Mouse (Mus musculus) liver, embryonic 16.5 days (tissue): ENCODE measurements around the gene Fosb. TPM values are rescaled to one million over a fixed set of nuclear protein-coding genes. Genes with fewer than 3 reads are reported as not detected.

Source experiments
- ATAC-seq: fragments of 200-750 bp; cut with Nextera tagmentation; 2 replicates; pipeline ENCODE4 v1.8.0; 2017; ENCODE audit warnings: low read depth, mild to moderate bottlenecking, moderate number of reproducible peaks, moderate library complexity
- H3K27ac ChIP-seq: fragments of 300-500 bp; sonication (generic); 2 replicates; pipeline ENCODE4 v1.5.1; 2014; ENCODE audit warnings: mild to moderate bottlenecking, low read length
- H3K27me3 ChIP-seq: fragments of 300-500 bp; sonication (generic); 2 replicates; pipeline ENCODE4 v1.6.1; 2014; ENCODE audit warnings: low read depth, low read length, mixed read lengths; ENCODE audit not compliant: control insufficient read depth, insufficient read depth
- H3K36me3 ChIP-seq: fragments of 300-500 bp; sonication (generic); 2 replicates; pipeline ENCODE4 v1.6.1; 2014; ENCODE audit warnings: mild to moderate bottlenecking; ENCODE audit not compliant: control insufficient read depth, insufficient read depth
- H3K4me1 ChIP-seq: fragments of 300-500 bp; sonication (generic); 2 replicates; pipeline ENCODE4 v1.6.1; 2014; ENCODE audit warnings: low read depth, low read length, mixed read lengths; ENCODE audit not compliant: control insufficient read depth
- H3K4me2 ChIP-seq: fragments of 300-500 bp; sonication (generic); 2 replicates; pipeline ENCODE4 v1.6.1; 2014; ENCODE audit warnings: low read depth, low read length, mixed read lengths
- H3K4me3 ChIP-seq: fragments of 300-500 bp; sonication (generic); 2 replicates; pipeline ENCODE4 v1.5.1; 2014; ENCODE audit warnings: low read depth, mild to moderate bottlenecking, low read length
- H3K9ac ChIP-seq: fragments of 300-500 bp; sonication (generic); 2 replicates; pipeline ENCODE4 v1.6.1; 2014; ENCODE audit warnings: low read depth, low read length
- H3K9me3 ChIP-seq: fragments of 300-500 bp; sonication (generic); replicated peaks from 2 replicates; pipeline ENCODE4 v1.6.1; 2016; ENCODE audit warnings: low read length; ENCODE audit not compliant: control insufficient read depth
- WGBS: fragments of 180-500 bp; shearing (Covaris S2); extraction: QIAGEN DNeasy Blood & Tissue Kit; methylation state at CpG from one replicate; pipeline ENCODE4 v1.1.7; 2014; ENCODE audit not compliant: insufficient replicate concordance; 5-methylcytosine and 5-hydroxymethylcytosine counted together
- polyA plus RNA-seq: library from polyadenylated mRNA; unstranded; fragments of >200 nt; fragmentation: Nextera tagmentation; extraction: Ambion mirVana; gene quantifications from 2 replicates; pipeline ENCODE4 v1.2.1, GENCODE M21; 2015

The Fosb gene
- not detected in 2 replicates for polyA plus RNA-seq

DNA sequence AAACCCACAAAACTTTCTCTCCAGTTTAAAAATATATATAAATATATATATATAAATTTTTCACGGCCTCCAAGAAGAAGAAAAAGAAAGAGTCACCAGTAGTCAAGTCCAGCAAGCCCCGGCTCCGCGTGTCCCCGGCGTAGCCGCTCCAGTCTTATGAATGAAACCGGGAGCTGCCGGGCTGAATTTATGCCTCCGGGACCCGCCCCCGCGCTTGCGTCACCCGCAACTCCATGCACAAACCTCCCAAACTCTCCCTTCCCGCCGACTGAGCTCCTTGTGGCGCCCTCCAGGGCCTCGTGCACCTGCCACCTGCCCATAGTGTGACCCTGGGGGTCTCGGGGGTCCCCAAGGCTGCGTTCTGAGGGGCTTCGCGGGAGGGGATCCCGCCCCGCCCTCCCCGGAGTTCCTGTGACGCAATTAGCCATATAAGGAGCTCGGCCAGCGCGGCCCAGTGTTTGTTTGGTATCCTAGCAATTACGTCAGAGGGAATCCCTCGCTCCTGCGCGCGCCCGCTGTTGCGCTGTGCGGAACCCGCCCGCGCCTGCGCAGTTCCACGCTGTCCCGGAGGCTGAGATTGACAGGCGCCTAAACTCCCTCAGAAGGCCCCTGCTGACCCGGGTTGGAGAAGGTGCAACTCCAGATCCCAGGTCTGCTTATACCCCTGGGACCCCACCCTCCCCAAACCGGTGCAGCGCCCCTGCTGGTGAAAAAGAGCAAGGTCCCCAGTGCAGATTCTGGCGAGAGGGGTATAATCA is at the start of gene Fosb:
Gene Fosb (minus strand): TSS at position 168 of the 758 bp plus-strand sequence.
- peak within 1 kb of the TSS; percentile 71 for H3K4me3 ChIP-seq
- peaks cover 36% of the 10 kb centered on the region for H3K27me3 ChIP-seq
- no peaks in the 10 kb centered on the region for H3K9me3 ChIP-seq
- ATAC-seq, result peak; percentile 84
- peak within 1 kb of the TSS; percentile 36 for H3K9ac ChIP-seq
- peak within 1 kb of the TSS; percentile 99 for H3K4me2 ChIP-seq
- WGBS, result under 1% methylated on average over 49 of the region's 49 CpGs
- no peak within 1 kb of the TSS for H3K27ac ChIP-seq
- H3K36me3 ChIP-seq, result no peaks in the 10 kb centered on the region
- H3K4me1 ChIP-seq, result peaks cover 24% of the 10 kb centered on the region

DNA sequence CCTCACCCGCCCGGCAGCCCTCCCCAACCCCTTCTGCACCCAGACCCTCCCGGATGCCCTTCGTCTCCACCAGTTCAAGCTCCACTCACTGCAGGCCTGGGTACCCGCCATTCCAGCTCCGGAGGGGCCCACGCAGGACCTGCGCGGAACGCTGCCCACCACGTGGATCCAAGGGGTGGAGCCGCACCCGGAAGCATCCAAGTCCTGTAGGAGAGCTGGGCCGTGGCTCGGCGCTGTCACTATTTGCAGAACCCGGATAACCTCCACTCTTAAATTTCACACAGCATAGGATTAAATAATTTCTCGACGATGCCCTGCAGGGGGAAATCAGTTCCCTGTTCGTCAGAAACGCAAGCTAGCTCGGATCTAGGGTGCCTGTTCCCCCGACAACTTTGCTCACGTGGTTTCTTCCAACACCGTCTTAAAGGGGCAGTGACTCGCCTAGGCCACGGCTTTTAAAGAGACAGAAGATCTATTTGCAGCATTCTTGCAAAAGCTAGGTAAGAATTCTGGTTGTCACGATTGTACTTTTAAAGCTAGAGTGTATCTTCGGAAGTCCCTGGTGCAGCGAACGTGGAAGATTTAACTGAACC is 49.5 kb upstream of the Fosb start, which contains the start of the genes Cd3eap and Ppp1r13l:
Gene Cd3eap (minus strand): TSS at position 185 of the 593 bp plus-strand sequence.
Gene Ppp1r13l (plus strand): TSS at position 451 of the 593 bp plus-strand sequence.
- H3K27me3 ChIP-seq, result no peaks in the 10 kb centered on the region
- peaks cover 42% of the 10 kb centered on the region for H3K4me1 ChIP-seq
- H3K27ac ChIP-seq, result peak within 1 kb of the TSS; percentile 70
- H3K9me3 ChIP-seq, result no peaks in the 10 kb centered on the region
- under 1% methylated on average over 31 of the region's 31 CpGs for WGBS
- H3K9ac ChIP-seq, result peak within 1 kb of the TSS; percentile 72
- ATAC-seq, result peak; percentile 63
- H3K36me3 ChIP-seq, result peaks cover 2% of the 10 kb centered on the region; the same call in 1 of the 2 replicates
- peak within 1 kb of the TSS; percentile 77 for H3K4me3 ChIP-seq
- peak within 1 kb of the TSS; percentile 100 for H3K4me2 ChIP-seq

DNA sequence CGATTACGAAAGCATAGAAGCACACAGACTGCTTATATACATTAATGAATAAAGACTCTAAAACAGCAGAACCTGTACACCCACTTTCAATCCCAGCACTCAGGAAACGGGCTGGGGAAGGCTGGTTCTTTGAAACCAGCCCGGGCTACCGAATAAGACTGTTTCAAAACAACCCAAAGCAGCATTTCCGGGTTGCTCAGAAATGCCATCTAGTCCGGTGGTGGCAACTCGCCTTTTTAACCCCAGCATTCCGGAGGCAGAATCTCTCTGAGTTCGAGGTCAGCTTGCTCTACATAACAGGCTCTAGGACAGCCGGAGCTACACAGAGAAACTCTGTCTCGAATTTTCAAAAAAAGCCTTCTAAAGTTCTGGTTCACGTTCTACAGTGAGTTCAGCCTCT is 48.8 kb upstream of the Fosb start:
- no peaks in the 10 kb centered on the region for H3K9me3 ChIP-seq
- peak overlapping the region; percentile 72 for H3K9ac ChIP-seq
- H3K4me1 ChIP-seq, result peaks cover 40% of the 10 kb centered on the region
- WGBS, result 9% methylated on average over 13 of the region's 13 CpGs
- no peaks in the 10 kb centered on the region for H3K27me3 ChIP-seq
- peaks cover 2% of the 10 kb centered on the region; the same call in 1 of the 2 replicates for H3K36me3 ChIP-seq
- no peak overlapping the region for H3K27ac ChIP-seq
- peak overlapping the region; percentile 100 for H3K4me2 ChIP-seq
- peak overlapping the region; percentile 77 for H3K4me3 ChIP-seq
- no peak for ATAC-seq

DNA sequence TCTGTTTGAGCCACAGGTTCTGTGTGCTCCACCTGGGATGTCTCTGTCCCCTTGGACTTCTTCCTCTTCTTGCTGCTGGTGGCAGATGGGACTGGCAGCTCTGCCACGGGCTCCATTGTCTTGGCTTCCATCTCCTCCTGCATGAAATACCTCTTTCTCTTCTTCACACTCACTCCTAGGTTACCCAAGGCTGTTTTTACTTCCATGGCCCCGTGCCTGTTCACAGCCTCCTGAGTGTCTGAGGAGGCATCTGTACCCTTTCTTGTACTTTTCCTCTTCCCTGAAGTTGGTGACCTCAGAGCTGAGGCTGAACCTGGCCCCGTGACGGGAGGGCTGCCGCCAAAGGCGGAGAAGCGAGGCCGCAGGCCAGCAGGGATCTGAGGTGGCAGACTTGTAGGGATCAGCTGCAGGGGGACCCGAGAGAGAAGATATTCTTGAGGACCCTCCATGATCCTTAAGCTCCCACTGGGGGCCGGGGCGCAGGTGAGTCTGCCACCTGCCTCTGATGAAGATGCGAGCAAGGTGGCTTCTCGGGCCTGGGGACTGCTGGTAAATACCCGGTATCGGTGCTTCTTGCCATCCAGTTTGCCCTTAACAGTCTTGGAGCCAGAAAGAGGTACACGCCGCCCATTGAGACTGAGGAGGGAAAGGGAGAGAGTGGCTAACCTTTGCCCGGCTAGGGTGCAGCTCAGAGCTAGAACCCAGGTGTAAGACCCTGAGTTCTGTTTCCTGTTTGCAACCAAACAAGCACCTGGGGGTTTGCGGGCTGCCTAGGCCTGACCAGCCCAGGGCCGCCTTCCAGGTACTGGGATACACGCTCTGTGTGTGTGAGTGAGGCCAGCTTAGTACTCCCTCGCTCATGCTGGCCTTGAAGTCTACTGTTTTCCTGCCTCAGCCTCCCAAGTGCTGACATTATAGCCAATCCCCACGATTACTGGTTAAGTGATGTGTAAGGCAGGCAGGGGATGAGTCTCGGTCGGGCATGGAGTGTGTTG is 47.8 kb upstream of the Fosb start:
- no peak overlapping the region for H3K4me3 ChIP-seq
- H3K4me2 ChIP-seq, result peak overlapping the region; percentile 100; the same call in 1 of the 2 replicates
- H3K4me1 ChIP-seq, result peaks cover 40% of the 10 kb centered on the region
- H3K27ac ChIP-seq, result no peak overlapping the region
- WGBS, result 81% methylated on average over 25 of the region's 25 CpGs
- H3K9me3 ChIP-seq, result no peaks in the 10 kb centered on the region
- no peak for ATAC-seq
- no peak overlapping the region for H3K9ac ChIP-seq
- no peaks in the 10 kb centered on the region for H3K27me3 ChIP-seq
- H3K36me3 ChIP-seq, result peaks cover 2% of the 10 kb centered on the region; the same call in 1 of the 2 replicates

DNA sequence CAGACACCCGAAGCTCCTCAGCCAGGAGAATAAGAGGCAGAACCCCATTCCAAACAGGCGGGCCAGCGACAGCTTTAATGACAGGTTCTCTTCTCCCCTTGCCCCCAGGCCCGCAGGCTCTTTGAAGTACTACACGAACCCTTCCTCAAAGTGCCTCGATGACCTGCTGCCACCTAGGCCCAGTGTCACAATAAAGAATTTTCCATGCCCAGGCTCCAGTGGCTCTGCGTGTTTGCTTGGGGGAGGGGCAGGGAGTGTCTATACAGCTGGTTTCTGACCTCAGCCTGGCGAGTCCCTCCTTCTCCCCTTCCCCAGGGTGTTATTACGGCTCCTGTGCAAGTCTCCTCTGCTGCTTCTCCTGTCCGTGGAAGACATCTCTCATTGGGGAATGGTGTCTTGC is 46.5 kb upstream of the Fosb start:
- H3K4me3 ChIP-seq, result no peak overlapping the region
- ATAC-seq, result no peak
- peaks cover 30% of the 10 kb centered on the region for H3K4me1 ChIP-seq
- peaks cover 2% of the 10 kb centered on the region; the same call in 1 of the 2 replicates for H3K36me3 ChIP-seq
- no peak overlapping the region for H3K27ac ChIP-seq
- no peaks in the 10 kb centered on the region for H3K9me3 ChIP-seq
- H3K9ac ChIP-seq, result no peak overlapping the region
- WGBS, result 76% methylated on average over 10 of the region's 10 CpGs
- H3K4me2 ChIP-seq, result no peak overlapping the region
- H3K27me3 ChIP-seq, result no peaks in the 10 kb centered on the region

DNA sequence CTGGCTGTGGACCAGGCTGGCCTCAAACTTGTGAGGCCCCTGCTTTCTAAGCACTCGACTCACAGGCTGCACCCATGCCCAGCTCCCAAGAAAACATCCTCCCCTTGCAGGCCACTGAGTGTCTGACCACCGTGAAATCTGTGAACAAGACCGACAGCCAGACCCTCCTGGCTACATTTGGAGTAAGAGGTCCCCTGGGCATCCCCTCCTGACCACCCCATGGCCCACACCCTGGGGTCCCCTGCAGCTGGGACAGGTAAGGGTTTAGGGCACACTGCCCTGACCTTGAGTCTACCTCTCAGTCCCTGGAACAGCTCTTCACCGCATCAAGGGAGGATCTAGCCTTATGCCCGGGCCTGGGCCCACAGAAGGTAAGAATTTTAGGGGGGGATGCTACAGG is 45.1 kb upstream of the Fosb start:
- H3K9ac ChIP-seq, result no peak overlapping the region
- H3K9me3 ChIP-seq, result no peaks in the 10 kb centered on the region
- peaks cover 17% of the 10 kb centered on the region for H3K4me1 ChIP-seq
- H3K4me3 ChIP-seq, result no peak overlapping the region
- WGBS, result 82% methylated on average over 5 of the region's 5 CpGs
- no peak overlapping the region for H3K4me2 ChIP-seq
- ATAC-seq, result no peak
- no peaks in the 10 kb centered on the region for H3K27me3 ChIP-seq
- H3K27ac ChIP-seq, result no peak overlapping the region
- peaks cover 2% of the 10 kb centered on the region; the same call in 1 of the 2 replicates for H3K36me3 ChIP-seq

DNA sequence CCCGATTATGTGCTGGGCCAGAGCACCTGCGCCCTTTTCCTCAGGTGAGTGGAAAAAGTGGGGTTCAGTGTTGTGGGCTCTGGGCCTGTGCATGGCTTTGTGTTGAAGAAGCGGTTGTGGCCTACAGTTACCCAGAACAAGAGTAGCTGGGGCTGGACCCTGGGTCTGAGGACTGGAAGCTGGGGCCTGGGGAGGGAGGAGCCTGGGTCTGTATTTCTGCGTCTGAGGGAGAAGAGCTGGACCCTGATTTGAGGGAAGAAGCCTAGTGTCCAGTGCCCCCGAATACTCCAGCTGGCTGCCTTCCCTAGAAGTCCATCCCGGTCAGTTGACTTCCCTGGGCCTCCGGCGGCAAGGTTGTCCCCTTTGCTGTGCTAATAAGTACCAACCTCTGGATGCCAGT is 40.4 kb upstream of the Fosb start:
- ATAC-seq, result no peak
- no peak overlapping the region for H3K4me3 ChIP-seq
- no peaks in the 10 kb centered on the region for H3K27me3 ChIP-seq
- WGBS, result 88% methylated on average over 8 of the region's 8 CpGs
- H3K36me3 ChIP-seq, result 0 out of 2 replicates have a peak, but pooled peaks cover 2% of the 10 kb centered on the region
- H3K4me2 ChIP-seq, result no peak overlapping the region
- no peak overlapping the region for H3K27ac ChIP-seq
- H3K4me1 ChIP-seq, result peaks cover 6% of the 10 kb centered on the region
- H3K9ac ChIP-seq, result no peak overlapping the region
- no peaks in the 10 kb centered on the region for H3K9me3 ChIP-seq

DNA sequence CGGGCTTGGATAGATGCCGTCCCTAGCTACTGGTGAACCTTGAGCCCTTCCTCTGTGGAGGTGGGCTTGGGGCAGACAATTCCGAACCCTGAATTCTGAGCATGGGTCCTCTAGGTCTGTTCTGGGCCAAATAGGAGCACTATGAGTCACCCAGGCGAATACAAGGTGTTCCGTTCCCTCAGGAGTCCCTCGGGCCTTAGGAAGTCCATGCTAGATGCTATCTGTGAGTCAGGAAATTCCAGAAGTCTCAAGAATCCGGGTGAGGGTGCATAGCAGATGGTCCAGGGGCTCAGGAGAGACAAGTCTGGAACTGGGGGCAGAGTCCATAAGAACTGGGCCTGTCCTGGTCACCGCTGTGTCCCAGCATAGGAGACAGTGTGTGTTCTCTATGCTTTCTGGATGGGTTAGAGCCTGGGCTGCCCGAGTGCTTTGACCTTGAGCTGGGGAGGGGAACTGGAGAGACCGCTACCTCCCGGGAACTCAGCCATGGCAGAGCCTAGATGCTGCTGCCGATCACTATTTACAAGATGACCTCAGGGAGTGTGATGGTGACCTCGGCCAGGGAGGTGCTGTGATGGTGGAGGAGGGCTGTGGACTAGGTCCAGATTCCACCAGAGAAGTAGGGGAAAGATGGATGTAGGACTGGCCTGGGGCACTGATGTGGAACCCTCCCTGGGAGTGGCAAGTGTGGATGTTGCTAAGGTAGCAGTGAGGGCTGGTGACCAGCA is 39.5 kb upstream of the Fosb start:
- H3K4me1 ChIP-seq, result peaks cover 12% of the 10 kb centered on the region
- WGBS, result 69% methylated on average over 13 of the region's 13 CpGs

More for the DNA sequence above, 39.5 kb upstream of the Fosb start:
- Histone ChIP-seq H3K36me3 (no peaks in the 10 kb centered on the region), H3K4me3 (no peak overlapping the region), H3K9ac (no peak overlapping the region), H3K27me3 (no peaks in the 10 kb centered on the region), H3K4me2 (no peak overlapping the region), H3K9me3 (no peaks in the 10 kb centered on the region), H3K27ac (no peak overlapping the region)
- ATAC-seq, result no peak
